Comparison of ENCODE assay signal across 8 mouse cellular contexts in genomic region chr1:180696626-180697352, GRCm38 (mm10). TPM values are rescaled to one million over a fixed set of nuclear protein-coding genes. Genes with fewer than 3 reads are reported as not detected.
A peak's percentile ranks its signal among the peaks of the same experiment; 100 is the strongest.
DNase-seq lines count a peak whose midpoint lies in the region; ATAC-seq lines count a peak whose summit lies in the region.

Gene Mixl1 (minus strand): TSS chr1:180697034.

- peaks cover under 1% of the 10 kb centered on the region; the same call in 1 of the 2 replicates for H3K36me3 ChIP-seq in heart, embryonic 11.5 days (ENCODE audit: control insufficient read depth, insufficient read depth, low read length)
- peaks cover 9% of the 10 kb centered on the region for H3K36me3 ChIP-seq in hindbrain, embryonic 10.5 days
- no peaks in the 10 kb centered on the region for H3K36me3 ChIP-seq in liver, embryonic 16.5 days (ENCODE audit: control insufficient read depth, insufficient read depth)

- H3K9me3 ChIP-seq in heart, embryonic 11.5 days (replicated peaks; ENCODE audit: control insufficient read depth, low read length), result no peaks in the 10 kb centered on the region
- H3K9me3 ChIP-seq in hindbrain, embryonic 10.5 days, result no peaks in the 10 kb centered on the region
- H3K9me3 ChIP-seq in liver, embryonic 16.5 days (replicated peaks; ENCODE audit: control insufficient read depth, low read length), result no peaks in the 10 kb centered on the region

- peak within 1 kb of the TSS; percentile 56 for H3K4me3 ChIP-seq in heart, embryonic 11.5 days (ENCODE audit: low read depth, low read length)
- H3K4me3 ChIP-seq in brown adipose tissue, adult 24 weeks (ENCODE audit: insufficient read depth, low read depth, low read length), result peak within 1 kb of the TSS; percentile 31
- H3K4me3 ChIP-seq in hindbrain, embryonic 10.5 days, result peak within 1 kb of the TSS; percentile 56
- H3K4me3 ChIP-seq in liver, embryonic 16.5 days (ENCODE audit: low read depth, low read length), result peak within 1 kb of the TSS; percentile 51

- no peak within 1 kb of the TSS for H3K27ac ChIP-seq in heart, embryonic 11.5 days (ENCODE audit: low read depth, low read length)
- no peak within 1 kb of the TSS for H3K27ac ChIP-seq in brown adipose tissue, adult 24 weeks (replicated peaks; ENCODE audit: low read depth, low read length)
- H3K27ac ChIP-seq in hindbrain, embryonic 10.5 days, result peak within 1 kb of the TSS; percentile 29; the same call in 1 of the 2 replicates
- H3K27ac ChIP-seq in liver, embryonic 16.5 days (ENCODE audit: low read length), result no peak within 1 kb of the TSS

- under 1% methylated on average over 54 of the region's 79 CpGs for WGBS in heart, embryonic 11.5 days (ENCODE audit: insufficient replicate concordance)
- WGBS in hindbrain, embryonic 10.5 days, result under 1% methylated on average over 78 of the region's 79 CpGs
- WGBS in liver, embryonic 16.5 days (ENCODE audit: insufficient replicate concordance), result 2% methylated on average over 78 of the region's 79 CpGs

- 0 out of 2 replicates have a peak within 1 kb of the TSS, but pooled peaks have one; percentile 43 for H3K9ac ChIP-seq in heart, embryonic 11.5 days (ENCODE audit: low read depth, low read length)
- H3K9ac ChIP-seq in liver, embryonic 16.5 days (ENCODE audit: low read depth, low read length), result no peak within 1 kb of the TSS

- peaks cover 10% of the 10 kb centered on the region for H3K4me1 ChIP-seq in heart, embryonic 11.5 days (ENCODE audit: control insufficient read depth, insufficient read depth, low read length)
- H3K4me1 ChIP-seq in brown adipose tissue, adult 24 weeks (ENCODE audit: control insufficient read depth, insufficient read depth, insufficient read length, low read length), result 0 out of 2 replicates have a peak, but pooled peaks cover 2% of the 10 kb centered on the region
- H3K4me1 ChIP-seq in hindbrain, embryonic 10.5 days (replicated peaks), result peaks cover 13% of the 10 kb centered on the region
- H3K4me1 ChIP-seq in liver, embryonic 16.5 days (ENCODE audit: control insufficient read depth, low read depth, low read length), result peaks cover 3% of the 10 kb centered on the region; the same call in 1 of the 2 replicates

- 0 out of 2 replicates have a peak, but pooled peaks have one; percentile 42 for ATAC-seq in heart, embryonic 11.5 days (replicated peaks; ENCODE audit: insufficient number of reproducible peaks, low FRiP score, low TSS enrichment)
- ATAC-seq in liver, embryonic 16.5 days (ENCODE audit: low read depth), result no peak

- no peak for DNase-seq in heart, adult 18-20 months
- peak; percentile 57 for DNase-seq in hindbrain, embryonic 10.5 days (ENCODE audit: low spot score)
- DNase-seq in testis, postnatal 10 days (ENCODE audit: low spot score), result peak; percentile 49
- DNase-seq in left cerebral cortex, adult 9 months (ENCODE audit: low spot score in 2 of 2), result no peak
- no peak for DNase-seq in frontal cortex, postnatal 10 days (ENCODE audit: low spot score in 2 of 2)

- H3K4me2 ChIP-seq in heart, embryonic 11.5 days, result peak within 1 kb of the TSS; percentile 83
- H3K4me2 ChIP-seq in liver, embryonic 16.5 days (ENCODE audit: low read depth, low read length), result peak within 1 kb of the TSS; percentile 59

- H3K27me3 ChIP-seq in heart, embryonic 11.5 days (ENCODE audit: control insufficient read depth, insufficient read depth, low read length), result peaks cover 46% of the 10 kb centered on the region
- peaks cover 63% of the 10 kb centered on the region for H3K27me3 ChIP-seq in hindbrain, embryonic 10.5 days (ENCODE audit: insufficient read depth, poor library complexity, severe bottlenecking)
- peaks cover 32% of the 10 kb centered on the region for H3K27me3 ChIP-seq in liver, embryonic 16.5 days (ENCODE audit: control insufficient read depth, insufficient read depth, low read depth, low read length)

RNA-seq across cellular contexts. Expression of gene Mixl1, which starts in this region (rescaled TPM):
- 0.34 and 0.42 TPM in 2 replicates for polyA plus RNA-seq in heart, embryonic 11.5 days (2014; fragmentation: Nextera tagmentation; extraction: Ambion mirVana)
- not detected for total RNA-seq in heart, adult 18-20 months (2021)
- polyA plus RNA-seq in brown adipose tissue, adult 24 weeks (2012; ENCODE audit: insufficient read depth, insufficient read length, missing spikeins), result not detected in 2 replicates
- polyA plus RNA-seq in hindbrain, embryonic 10.5 days (2016; fragmentation: Nextera tagmentation; extraction: Ambion mirVana), result 0.14 TPM in 1 of 2 replicates, not detected in the other
- 0.18 and 0.27 TPM in 2 replicates for polyA plus RNA-seq in liver, embryonic 16.5 days (2015; fragmentation: Nextera tagmentation; extraction: Ambion mirVana)

Comparison
In these comparisons a context has a peak if more than half of its experiments do, and no peak if none do; other contexts are left out.
1. Peak in ATAC-seq, H3K4me3 ChIP-seq, H3K9ac ChIP-seq and H3K4me2 ChIP-seq in heart, embryonic 11.5 days; RNA of the gene not detected or under 1 TPM.
2. Peak in DNase-seq, H3K4me3 ChIP-seq and H3K27ac ChIP-seq in hindbrain, embryonic 10.5 days; RNA of the gene not detected or under 1 TPM.